Mouse (Mus musculus): ENCODE data around the gene Scamp2. TPM values are rescaled to one million over a fixed set of nuclear protein-coding genes. Genes with fewer than 3 reads are reported as not detected.

Scamp2 gene
- polyA plus RNA-seq, 1 experiment from 2014 or later: 49.9 TPM

Other genes with a start within 250 kb of the Scamp2 start
- gene Ppcdc, start 120.8 kb upstream of the Scamp2 start, polyA plus RNA-seq (2014; fragmentation: Nextera tagmentation; extraction: Ambion mirVana): 17.9 and 19.9 TPM in 2 replicates
- gene Scamp5, start 92.9 kb upstream of the Scamp2 start, polyA plus RNA-seq (2014; fragmentation: Nextera tagmentation; extraction: Ambion mirVana): 6.9 and 7.4 TPM in 2 replicates
- 0.91 and 2.1 TPM in 2 replicates for gene Rpp25, start 56.9 kb upstream of the Scamp2 start, polyA plus RNA-seq (2014; fragmentation: Nextera tagmentation; extraction: Ambion mirVana)
- gene Cox5a, start 39.7 kb upstream of the Scamp2 start, polyA plus RNA-seq (2014; fragmentation: Nextera tagmentation; extraction: Ambion mirVana): 585 and 615 TPM in 2 replicates
- 15.3 and 15.8 TPM in 2 replicates for gene Fam219b, start 23.4 kb upstream of the Scamp2 start, polyA plus RNA-seq (2014; fragmentation: Nextera tagmentation; extraction: Ambion mirVana)
- gene Mpi, start 8.2 kb upstream of the Scamp2 start, polyA plus RNA-seq (2014; fragmentation: Nextera tagmentation; extraction: Ambion mirVana): 41.5 and 42.9 TPM in 2 replicates
- 5.2 and 6.1 TPM in 2 replicates for gene Ulk3, start 28.5 kb downstream of the Scamp2 start, polyA plus RNA-seq (2014; fragmentation: Nextera tagmentation; extraction: Ambion mirVana)
- gene Cplx3, start 45.3 kb downstream of the Scamp2 start, polyA plus RNA-seq (2014; fragmentation: Nextera tagmentation; extraction: Ambion mirVana): 0.81 and 1.3 TPM in 2 replicates
- gene Lman1l, start 59.8 kb downstream of the Scamp2 start, polyA plus RNA-seq (2014; fragmentation: Nextera tagmentation; extraction: Ambion mirVana): not detected in 2 replicates
- gene Csk, start 92.7 kb downstream of the Scamp2 start, polyA plus RNA-seq (2014; fragmentation: Nextera tagmentation; extraction: Ambion mirVana): 30.7 and 31.4 TPM in 2 replicates
- gene Cyp1a2, start 122.8 kb downstream of the Scamp2 start, polyA plus RNA-seq (2014; fragmentation: Nextera tagmentation; extraction: Ambion mirVana): not detected in 2 replicates
- not detected in 2 replicates for gene Cyp1a1, start 127.0 kb downstream of the Scamp2 start, polyA plus RNA-seq (2014; fragmentation: Nextera tagmentation; extraction: Ambion mirVana)
- 28.1 and 29.1 TPM in 2 replicates for gene Edc3, start 147.6 kb downstream of the Scamp2 start, polyA plus RNA-seq (2014; fragmentation: Nextera tagmentation; extraction: Ambion mirVana)
- gene Clk3, start 204.9 kb downstream of the Scamp2 start, polyA plus RNA-seq (2014; fragmentation: Nextera tagmentation; extraction: Ambion mirVana): 70.0 and 79.3 TPM in 2 replicates